Mouse (Mus musculus) intestine, embryonic 14.5 days (tissue): Measurements from ENCODE around the gene Homer1. TPM values are rescaled to one million over a fixed set of nuclear protein-coding genes. Genes with fewer than 3 reads are reported as not detected.

ENCODE experiments used
- ATAC-seq: fragments of 200-750 bp; cut with Nextera tagmentation; replicated peaks from 2 replicates; pipeline ENCODE4 v1.8.0; 2017; ENCODE audit warnings: low read depth, moderate number of reproducible peaks, moderate TSS enrichment, moderate library complexity; ENCODE audit not compliant: low FRiP score, low TSS enrichment
- DNase-seq: peaks from one replicate; pipeline ENCODE4 v3.0.0-alpha.2; 2018; ENCODE audit warnings: low spot score
- H3K27ac ChIP-seq: fragments of 300-500 bp; sonication (generic); 2 replicates; pipeline ENCODE4 v1.5.1; 2014; ENCODE audit warnings: low read depth, mild to moderate bottlenecking, control low read depth
- H3K27me3 ChIP-seq: fragments of 300-500 bp; sonication (generic); replicated peaks from 2 replicates; pipeline ENCODE4 v1.6.1; 2014; ENCODE audit warnings: low read length, control low read depth; ENCODE audit not compliant: control insufficient read depth, insufficient read depth
- H3K36me3 ChIP-seq: fragments of 300-500 bp; sonication (generic); 2 replicates; pipeline ENCODE4 v1.6.1; 2014; ENCODE audit warnings: low read length, control low read depth; ENCODE audit not compliant: control insufficient read depth, insufficient read depth
- H3K4me1 ChIP-seq: fragments of 300-500 bp; sonication (generic); replicated peaks from 2 replicates; pipeline ENCODE4 v1.6.1; 2014; ENCODE audit warnings: low read length, control low read depth, mixed read lengths; ENCODE audit not compliant: control insufficient read depth, insufficient read depth
- H3K4me2 ChIP-seq: fragments of 300-500 bp; sonication (generic); 2 replicates; pipeline ENCODE4 v1.6.1; 2014; ENCODE audit warnings: low read length
- H3K4me3 ChIP-seq: fragments of 300-500 bp; sonication (generic); 2 replicates; pipeline ENCODE4 v1.5.1; 2014; ENCODE audit warnings: low read depth, low read length, control low read depth, mixed read lengths
- H3K9ac ChIP-seq: fragments of 300-500 bp; sonication (generic); 2 replicates; pipeline ENCODE4 v1.6.1; 2014; ENCODE audit warnings: mild to moderate bottlenecking, low read length
- H3K9me3 ChIP-seq: fragments of 300-500 bp; sonication (generic); 2 replicates; pipeline ENCODE4 v1.6.1; 2016; ENCODE audit warnings: low read length, control low read depth; ENCODE audit not compliant: control insufficient read depth
- WGBS: fragments of 180-500 bp; shearing (Covaris S2); extraction: QIAGEN DNeasy Blood & Tissue Kit; methylation state at CpG from one replicate; pipeline ENCODE4 v1.1.7; 2014; 5-methylcytosine and 5-hydroxymethylcytosine counted together
- polyA plus RNA-seq: library from polyadenylated mRNA; unstranded; fragments of >200 nt; fragmentation: Nextera tagmentation; extraction: Ambion mirVana; gene quantifications from 2 replicates; pipeline ENCODE4 v1.2.1, GENCODE M21; 2014

Homer1 gene
- polyA plus RNA-seq: 7.2 and 7.3 TPM in 2 replicates

DNA sequence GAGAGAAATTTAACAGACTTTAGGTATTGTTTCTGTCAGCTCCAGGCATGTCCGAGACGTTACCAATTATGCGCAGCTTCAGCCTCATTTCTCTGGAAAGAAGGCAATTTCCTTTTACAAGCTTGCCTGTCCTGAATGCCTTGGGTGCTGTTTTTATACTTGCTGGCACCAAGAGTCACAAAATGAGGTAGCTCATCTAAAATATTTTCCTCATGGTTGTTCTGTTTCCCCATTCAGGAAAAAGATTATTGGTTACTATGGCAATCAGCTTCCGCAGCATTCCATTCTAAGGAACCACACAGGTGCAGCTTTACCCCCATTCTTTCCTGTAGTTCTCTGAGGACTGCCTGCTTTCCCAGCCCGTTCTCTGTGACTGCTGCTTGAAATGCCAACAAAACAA lies at the start of gene Homer1:
TSS of gene Homer1 (plus strand) at position 320 of the 400 bp plus-strand sequence.
- DNase-seq (no peak), ATAC-seq (no peak)
- H3K4me1 ChIP-seq: no peaks in the 10 kb centered on the region
- H3K4me3 ChIP-seq: no peak within 1 kb of the TSS
- no peaks in the 10 kb centered on the region for H3K9me3 ChIP-seq
- no peak within 1 kb of the TSS for H3K27ac ChIP-seq
- H3K4me2 ChIP-seq: no peak within 1 kb of the TSS
- no peaks in the 10 kb centered on the region for H3K36me3 ChIP-seq
- no peaks in the 10 kb centered on the region for H3K27me3 ChIP-seq
- WGBS: 70% methylated on average over 5 of the region's 5 CpGs
- H3K9ac ChIP-seq: no peak within 1 kb of the TSS

- 78% methylated on average over 6 of the region's 6 CpGs for WGBS
- no peak for DNase-seq
- Histone ChIP-seq H3K27me3 (no peaks in the 10 kb centered on the region), H3K4me1 (no peaks in the 10 kb centered on the region), H3K4me3 (no peak overlapping the region), H3K4me2 (no peak overlapping the region), H3K36me3 (no peaks in the 10 kb centered on the region), H3K9ac (no peak overlapping the region), H3K27ac (no peak overlapping the region), H3K9me3 (no peaks in the 10 kb centered on the region)
- ATAC-seq: no peak
Measured at GRCm38 (mm10) chr13:93251732-93252131, 47.7 kb upstream of the Homer1 start.

DNA sequence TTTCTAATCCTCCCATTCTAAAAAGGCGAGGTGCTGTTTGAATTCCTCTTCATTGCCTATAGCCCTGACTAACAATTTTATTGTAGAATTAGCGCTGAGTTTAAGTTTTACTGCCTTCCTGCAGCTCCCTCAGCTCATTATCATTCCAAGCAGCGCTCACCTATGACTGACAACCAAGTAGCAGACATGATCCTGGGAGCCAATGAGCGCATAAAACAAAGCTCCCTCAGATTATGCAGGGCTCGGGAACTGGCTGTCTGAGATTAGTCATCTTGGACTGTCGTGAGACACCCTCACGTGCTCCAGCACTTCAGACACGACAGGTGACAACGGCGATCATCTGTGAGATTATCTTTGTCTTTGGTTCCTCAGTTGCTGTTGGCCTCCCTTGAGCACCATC lies 47.3 kb upstream of the Homer1 start:
- H3K4me2 ChIP-seq: no peak overlapping the region
- 75% methylated on average over 10 of the region's 10 CpGs for WGBS
- no peaks in the 10 kb centered on the region for H3K27me3 ChIP-seq
- H3K4me3 ChIP-seq: no peak overlapping the region
- no peaks in the 10 kb centered on the region for H3K4me1 ChIP-seq
- no peak overlapping the region for H3K9ac ChIP-seq
- H3K9me3 ChIP-seq: no peaks in the 10 kb centered on the region
- DNase-seq (no peak), ATAC-seq (no peak)
- no peak overlapping the region for H3K27ac ChIP-seq
- H3K36me3 ChIP-seq: no peaks in the 10 kb centered on the region

- Histone ChIP-seq H3K27me3 (no peaks in the 10 kb centered on the region), H3K4me3 (no peak overlapping the region), H3K9me3 (no peaks in the 10 kb centered on the region), H3K27ac (no peak overlapping the region), H3K4me1 (no peaks in the 10 kb centered on the region), H3K4me2 (no peak overlapping the region), H3K9ac (no peak overlapping the region), H3K36me3 (no peaks in the 10 kb centered on the region)
- DNase-seq: no peak
- no peak for ATAC-seq
- WGBS: 77% methylated on average over 5 of the region's 5 CpGs
Measured at GRCm38 (mm10) chr13:93252941-93253340, 46.5 kb upstream of the Homer1 start.

- Histone ChIP-seq H3K9ac (no peak overlapping the region), H3K27me3 (no peaks in the 10 kb centered on the region), H3K27ac (no peak overlapping the region), H3K4me2 (no peak overlapping the region), H3K36me3 (no peaks in the 10 kb centered on the region), H3K4me3 (no peak overlapping the region), H3K4me1 (no peaks in the 10 kb centered on the region), H3K9me3 (no peaks in the 10 kb centered on the region)
- no peak for DNase-seq
- no peak for ATAC-seq
- 92% methylated on average over 2 of the region's 2 CpGs for WGBS
Measured at GRCm38 (mm10) chr13:93267151-93267550, 32.3 kb upstream of the Homer1 start.

DNA sequence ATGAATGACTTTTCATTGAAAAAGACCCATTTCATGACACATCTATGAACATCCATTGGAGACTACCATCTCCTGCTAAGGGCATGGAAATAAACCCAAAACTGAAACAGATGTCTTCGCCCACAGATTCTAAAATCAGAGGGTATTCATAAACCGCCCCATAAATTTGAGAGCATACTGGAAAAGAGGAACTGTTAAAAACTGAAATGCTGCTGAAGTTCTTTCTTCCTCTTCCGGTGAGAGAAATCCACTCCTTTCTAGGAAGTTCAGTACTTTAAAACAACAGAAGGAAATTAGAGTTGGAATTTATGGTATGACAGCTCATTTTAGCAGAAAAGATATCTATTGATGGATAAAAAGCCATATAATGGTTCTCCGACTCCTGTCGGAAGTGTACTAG lies 1.1 kb downstream of the Homer1 start:
- H3K9me3 ChIP-seq: no peaks in the 10 kb centered on the region
- ATAC-seq: no peak
- H3K27me3 ChIP-seq: no peaks in the 10 kb centered on the region
- no peak overlapping the region for H3K4me2 ChIP-seq
- DNase-seq: no peak
- no peak overlapping the region for H3K4me3 ChIP-seq
- H3K27ac ChIP-seq: no peak overlapping the region
- H3K9ac ChIP-seq: no peak overlapping the region
- H3K4me1 ChIP-seq: no peaks in the 10 kb centered on the region
- H3K36me3 ChIP-seq: no peaks in the 10 kb centered on the region
- WGBS: 93% methylated on average over 5 of the region's 5 CpGs

GRCm38 (mm10) chr13:93301060-93301459 lies 1.6 kb downstream of the Homer1 start:
- Histone ChIP-seq H3K4me1 (no peaks in the 10 kb centered on the region), H3K27ac (no peak overlapping the region), H3K9ac (no peak overlapping the region), H3K36me3 (no peaks in the 10 kb centered on the region), H3K9me3 (no peaks in the 10 kb centered on the region), H3K4me2 (no peak overlapping the region), H3K27me3 (no peaks in the 10 kb centered on the region), H3K4me3 (no peak overlapping the region)
- ATAC-seq: no peak
- 81% methylated on average over 2 of the region's 2 CpGs for WGBS
- no peak for DNase-seq

GRCm38 (mm10) chr13:93302846-93303562 lies 3.6 kb downstream of the Homer1 start:
- no peaks in the 10 kb centered on the region for H3K27me3 ChIP-seq
- H3K36me3 ChIP-seq: no peaks in the 10 kb centered on the region
- peak; percentile 84 for ATAC-seq
- H3K9me3 ChIP-seq: no peaks in the 10 kb centered on the region
- H3K9ac ChIP-seq: peak overlapping the region; percentile 90
- WGBS: 13% methylated on average over 19 of the region's 19 CpGs
- H3K4me2 ChIP-seq: peak overlapping the region; percentile 66
- peak overlapping the region; percentile 97 for H3K27ac ChIP-seq
- peak overlapping the region; percentile 86 for H3K4me3 ChIP-seq
- peaks cover 10% of the 10 kb centered on the region for H3K4me1 ChIP-seq
- DNase-seq: no peak
